Mouse (Mus musculus) gastrocnemius, postnatal 36 days (tissue): ENCODE results near the gene Fgf12. TPM values are rescaled to one million over a fixed set of nuclear protein-coding genes. Genes with fewer than 3 reads are reported as not detected.

Experiments
- DNase-seq, 2 experiments: peaks; one replicate each; pipeline ENCODE4 v3.0.0; 2022
- intact Hi-C: fragments of 180-260 bp; cut with DNase I; formaldehyde crosslinking; loops from one replicate; pipeline ENCODE4 v1.15.1; 2025
- long read RNA-seq, 2 experiments: library from polyadenylated mRNA; stranded (forward); transcript quantifications; one replicate each; pipeline ENCODE4 v2.0.0; 2021
- total RNA-seq, 2 experiments: library from RNA; stranded (reverse); gene quantifications; 2 replicates each; pipeline ENCODE4 v1.2.3; 2021

The Fgf12 gene
- total RNA-seq: under 1 TPM in 1 of 2 experiments, not detected in 1; 0.15 TPM
- long read RNA-seq, experiment 1: 0 reads
- long read RNA-seq, experiment 2: 0 reads

- intact Hi-C loops: no loop called here
- DNase-seq: no peak
These were observed at the start of gene Fgf12 for GRCm38 (mm10) chr16:28752638-28753118. TSS of gene Fgf12 (minus strand) at chr16:28753068.

- intact Hi-C loops: loop anchor here (2.0 kb wide), 1 partner anchor 200 kb away; no protein-coding TSS in a partner anchor
- DNase-seq: no peak
These were observed 40.2 kb upstream of the Fgf12 start for GRCm38 (mm10) chr16:28793115-28793514.

- intact Hi-C loops: no loop called here
- DNase-seq: no peak
These were observed 17.4 kb upstream of the Fgf12 start for GRCm38 (mm10) chr16:28770276-28770675.

GRCm38 (mm10) chr16:28761417-28761976, 8.6 kb upstream of the Fgf12 start:
- intact Hi-C loops: no loop called here
- no peak for DNase-seq

- no peak for DNase-seq
- intact Hi-C loops: no loop called here
These were observed 453 bp upstream of the Fgf12 start for GRCm38 (mm10) chr16:28753124-28753917.

- intact Hi-C loops: no loop called here
- no peak for DNase-seq
These were observed 18.4 kb downstream of the Fgf12 start for GRCm38 (mm10) chr16:28734461-28734860.

GRCm38 (mm10) chr16:28726792-28727191, 26.1 kb downstream of the Fgf12 start:
- intact Hi-C loops: no loop called here
- no peak for DNase-seq

GRCm38 (mm10) chr16:28706623-28707022, 46.2 kb downstream of the Fgf12 start:
- no peak for DNase-seq
- intact Hi-C loops: no loop called here

GRCm38 (mm10) chr16:28700346-28700745, 52.5 kb downstream of the Fgf12 start:
- intact Hi-C loops: no loop called here
- DNase-seq: no peak

GRCm38 (mm10) chr16:28696851-28697250, 56.0 kb downstream of the Fgf12 start:
- intact Hi-C loops: no loop called here
- DNase-seq: no peak

- no peak for DNase-seq
- intact Hi-C loops: no loop called here
These were observed 58.6 kb downstream of the Fgf12 start for GRCm38 (mm10) chr16:28694113-28694899.

- DNase-seq: peak in 1 of 2 experiments; percentile 5
- intact Hi-C loops: no loop called here
These were observed 63.9 kb downstream of the Fgf12 start for GRCm38 (mm10) chr16:28688861-28689385.

GRCm38 (mm10) chr16:28681625-28682024, 71.2 kb downstream of the Fgf12 start:
- intact Hi-C loops: no loop called here
- no peak for DNase-seq

GRCm38 (mm10) chr16:28668815-28669347, 84.0 kb downstream of the Fgf12 start:
- DNase-seq: no peak

GRCm38 (mm10) chr16:28652640-28653039, 100.2 kb downstream of the Fgf12 start:
- DNase-seq: no peak
- intact Hi-C loops: no loop called here

More at GRCm38 (mm10) chr16:28668815-28669347, 84.0 kb downstream of the Fgf12 start:
- intact Hi-C loops: no loop called here

GRCm38 (mm10) chr16:28650589-28650988, 102.3 kb downstream of the Fgf12 start:
- intact Hi-C loops: no loop called here
- DNase-seq: no peak

GRCm38 (mm10) chr16:28645030-28645429, 107.8 kb downstream of the Fgf12 start:
- intact Hi-C loops: no loop called here
- DNase-seq: no peak

- intact Hi-C loops: no loop called here
- DNase-seq: no peak
These were observed 121.1 kb downstream of the Fgf12 start for GRCm38 (mm10) chr16:28631721-28632120.

GRCm38 (mm10) chr16:28630771-28631484, 121.9 kb downstream of the Fgf12 start:
- intact Hi-C loops: no loop called here
- no peak for DNase-seq

- intact Hi-C loops: no loop called here
- DNase-seq: no peak
These were observed 126.6 kb downstream of the Fgf12 start for GRCm38 (mm10) chr16:28626259-28626658.
